Mouse (Mus musculus): ENCODE results near the gene Nwd2. TPM values are rescaled to one million over a fixed set of nuclear protein-coding genes. Genes with fewer than 3 reads are reported as not detected.

Nwd2 gene
- polyA plus RNA-seq (2017; shearing (Covaris generic)) = 0.12 TPM

DNA sequence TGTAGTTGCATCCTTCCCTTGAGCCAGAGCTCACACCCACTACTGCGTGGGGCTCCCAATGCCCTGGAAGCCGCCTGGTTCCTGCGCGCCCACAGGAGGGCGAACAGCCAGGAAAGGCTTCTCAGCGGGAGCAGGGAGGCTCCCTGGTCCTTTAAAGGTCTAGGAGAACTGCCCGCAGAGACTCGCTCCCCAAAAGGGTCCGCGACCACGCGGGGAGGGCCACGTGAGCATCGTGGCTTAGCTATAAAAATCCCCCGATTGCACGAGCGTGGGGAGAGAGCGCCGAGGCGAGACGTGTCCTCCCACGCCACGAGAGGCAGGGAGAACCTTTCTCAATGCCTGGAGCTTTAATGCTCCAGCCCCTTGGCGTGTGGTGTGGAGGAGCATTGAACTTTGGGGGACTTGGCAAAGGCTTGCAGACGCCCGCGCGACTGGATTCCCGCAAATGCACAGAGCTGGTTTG, at the start of gene Nwd2:
Gene Nwd2, plus strand, starts transcription at position 33 of the 463 bp plus-strand sequence.

DNA sequence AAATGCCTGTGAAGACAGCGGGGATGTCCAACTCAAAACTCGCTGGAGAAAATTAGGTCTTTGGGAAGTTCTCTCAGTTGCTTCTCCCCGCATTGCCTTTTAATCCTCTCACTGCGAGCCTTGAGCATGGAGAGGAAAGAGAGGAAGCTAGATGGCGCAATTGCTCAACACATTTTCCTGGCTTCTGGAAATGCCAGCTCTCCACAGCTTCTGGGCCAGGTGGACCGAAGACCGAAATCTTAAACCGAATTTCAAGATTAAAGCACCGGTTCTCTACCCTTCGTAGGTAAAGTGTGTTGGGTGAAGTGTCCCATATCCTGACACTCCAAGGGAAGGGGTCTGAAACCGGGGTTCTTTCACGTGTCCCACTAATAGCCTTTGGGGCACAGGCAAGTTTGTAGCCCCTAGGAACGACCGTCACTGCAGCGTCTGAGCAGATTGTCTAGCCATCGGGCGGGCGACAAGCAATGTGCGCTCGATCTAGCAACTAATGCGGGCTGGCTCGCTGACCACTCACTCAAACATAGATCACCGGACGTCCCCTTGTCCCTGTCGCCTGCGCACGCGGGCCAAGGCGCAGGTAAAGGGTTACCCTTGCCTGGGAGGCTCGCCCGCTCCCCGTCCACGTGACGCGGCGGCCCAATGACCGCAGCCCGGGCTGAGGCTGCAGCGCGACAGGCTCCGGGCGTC, 163.1 kb downstream of the Nwd2 start, which contains the start of gene 0610040J01Rik:
Gene 0610040J01Rik, plus strand, starts transcription at position 545 of the 690 bp plus-strand sequence.

Other genes with a start within 250 kb of the Nwd2 start
- not detected for gene 0610040J01Rik, start 163.3 kb downstream of the Nwd2 start, polyA plus RNA-seq (2017; shearing (Covaris generic))